Mouse (Mus musculus) kidney, embryonic 15.5 days (tissue): ENCODE measurements around the gene Sdk2. TPM values are rescaled to one million over a fixed set of nuclear protein-coding genes. Genes with fewer than 3 reads are reported as not detected.

Experiments used
- ATAC-seq: fragments of 200-750 bp; cut with Nextera tagmentation; replicated peaks from 2 replicates; pipeline ENCODE4 v1.8.0; 2017; ENCODE audit warnings: moderate TSS enrichment; ENCODE audit not compliant: low FRiP score
- H3K27ac ChIP-seq: fragments of 300-500 bp; sonication (generic); 2 replicates; pipeline ENCODE4 v1.5.1; 2015; ENCODE audit warnings: mild to moderate bottlenecking, inconsistent platforms
- H3K27me3 ChIP-seq: fragments of 300-500 bp; sonication (generic); 2 replicates; pipeline ENCODE4 v1.6.1; 2015; ENCODE audit warnings: inconsistent platforms
- H3K36me3 ChIP-seq: fragments of 300-500 bp; sonication (generic); 2 replicates; pipeline ENCODE4 v1.6.1; 2015; ENCODE audit warnings: inconsistent platforms
- H3K4me1 ChIP-seq: fragments of 300-500 bp; sonication (generic); 2 replicates; pipeline ENCODE4 v1.6.1; 2015; ENCODE audit warnings: inconsistent platforms
- H3K4me2 ChIP-seq: fragments of 300-500 bp; sonication (generic); 2 replicates; pipeline ENCODE4 v1.6.1; 2015; ENCODE audit warnings: moderate library complexity, mild to moderate bottlenecking, inconsistent platforms
- H3K4me3 ChIP-seq: fragments of 300-500 bp; sonication (generic); replicated peaks from 2 replicates; pipeline ENCODE4 v1.5.1; 2015; ENCODE audit warnings: mild to moderate bottlenecking, inconsistent platforms
- H3K9ac ChIP-seq: fragments of 300-500 bp; sonication (generic); 2 replicates; pipeline ENCODE4 v1.6.1; 2015; ENCODE audit warnings: mild to moderate bottlenecking, inconsistent platforms
- H3K9me3 ChIP-seq: fragments of 300-500 bp; sonication (generic); replicated peaks from 2 replicates; pipeline ENCODE4 v1.6.1; 2016; ENCODE audit warnings: inconsistent platforms
- WGBS: fragments of 180-500 bp; shearing (Covaris S2); methylation state at CpG from one replicate; pipeline ENCODE4 v1.1.7; 2015; ENCODE audit warnings: mixed read lengths; 5-methylcytosine and 5-hydroxymethylcytosine counted together
- polyA plus RNA-seq: library from polyadenylated mRNA; unstranded; fragments of >200 nt; fragmentation: Nextera tagmentation; extraction: Ambion mirVana; gene quantifications from 2 replicates; pipeline ENCODE4 v1.2.1, GENCODE M21; 2015

Sdk2 gene
- 3.6 and 4.3 TPM in 2 replicates for polyA plus RNA-seq

GRCm38 (mm10) chr11:114066951-114067762 is at the start of gene Sdk2:
TSS of gene Sdk2 (minus strand) at chr11:114067046.
- ATAC-seq: peak; percentile 71
- no peaks in the 10 kb centered on the region for H3K9me3 ChIP-seq
- peak within 1 kb of the TSS; percentile 90 for H3K27ac ChIP-seq
- WGBS: 2% methylated on average over 43 of the region's 52 CpGs
- H3K9ac ChIP-seq: peak within 1 kb of the TSS; percentile 65
- peak within 1 kb of the TSS; percentile 99 for H3K4me2 ChIP-seq
- no peaks in the 10 kb centered on the region for H3K36me3 ChIP-seq
- H3K4me3 ChIP-seq: peak within 1 kb of the TSS; percentile 63
- peaks cover 78% of the 10 kb centered on the region for H3K27me3 ChIP-seq
- H3K4me1 ChIP-seq: peaks cover 50% of the 10 kb centered on the region

- 81% methylated on average over 13 of the region's 13 CpGs for WGBS
- Histone ChIP-seq H3K4me3 (no peak overlapping the region), H3K27ac (no peak overlapping the region)
These were observed 48.2 kb upstream of the Sdk2 start for GRCm38 (mm10) chr11:114115077-114115476.

GRCm38 (mm10) chr11:114114674-114115073 is 47.8 kb upstream of the Sdk2 start:
- ATAC-seq: no peak
- no peak overlapping the region for H3K9ac ChIP-seq
- no peak overlapping the region for H3K4me3 ChIP-seq
- H3K27me3 ChIP-seq: no peaks in the 10 kb centered on the region
- no peaks in the 10 kb centered on the region for H3K4me1 ChIP-seq
- H3K9me3 ChIP-seq: no peaks in the 10 kb centered on the region
- no peak overlapping the region for H3K4me2 ChIP-seq
- no peaks in the 10 kb centered on the region for H3K36me3 ChIP-seq
- WGBS: 72% methylated on average over 12 of the region's 12 CpGs
- no peak overlapping the region for H3K27ac ChIP-seq

More at GRCm38 (mm10) chr11:114115077-114115476, 48.2 kb upstream of the Sdk2 start:
- no peaks in the 10 kb centered on the region for H3K36me3 ChIP-seq
- H3K9ac ChIP-seq: no peak overlapping the region
- H3K4me1 ChIP-seq: no peaks in the 10 kb centered on the region
- H3K4me2 ChIP-seq: no peak overlapping the region
- no peaks in the 10 kb centered on the region for H3K27me3 ChIP-seq
- H3K9me3 ChIP-seq: no peaks in the 10 kb centered on the region
- no peak for ATAC-seq

GRCm38 (mm10) chr11:114110851-114111250 is 44.0 kb upstream of the Sdk2 start:
- no peak for ATAC-seq
- H3K9ac ChIP-seq: no peak overlapping the region
- WGBS: 50% methylated on average over 3 of the region's 3 CpGs

GRCm38 (mm10) chr11:114093636-114094035 is 26.8 kb upstream of the Sdk2 start:
- WGBS: 23% methylated on average over 7 of the region's 7 CpGs
- Histone ChIP-seq H3K27ac (no peak overlapping the region), H3K4me1 (no peaks in the 10 kb centered on the region), H3K9me3 (no peaks in the 10 kb centered on the region), H3K4me3 (no peak overlapping the region), H3K9ac (no peak overlapping the region), H3K27me3 (no peaks in the 10 kb centered on the region), H3K36me3 (no peaks in the 10 kb centered on the region), H3K4me2 (no peak overlapping the region)
- ATAC-seq: no peak

More at GRCm38 (mm10) chr11:114110851-114111250, 44.0 kb upstream of the Sdk2 start:
- Histone ChIP-seq H3K27ac (no peak overlapping the region), H3K4me2 (no peak overlapping the region), H3K36me3 (no peaks in the 10 kb centered on the region), H3K4me3 (no peak overlapping the region), H3K4me1 (no peaks in the 10 kb centered on the region), H3K27me3 (no peaks in the 10 kb centered on the region), H3K9me3 (no peaks in the 10 kb centered on the region)

- Histone ChIP-seq H3K4me2 (no peak overlapping the region), H3K27ac (no peak overlapping the region), H3K9me3 (no peaks in the 10 kb centered on the region), H3K9ac (no peak overlapping the region), H3K4me1 (no peaks in the 10 kb centered on the region), H3K36me3 (no peaks in the 10 kb centered on the region), H3K27me3 (no peaks in the 10 kb centered on the region), H3K4me3 (no peak overlapping the region)
- 54% methylated on average over 7 of the region's 7 CpGs for WGBS
- no peak for ATAC-seq
These were observed 26.3 kb upstream of the Sdk2 start for GRCm38 (mm10) chr11:114093175-114093574.

GRCm38 (mm10) chr11:114080606-114081005 is 13.8 kb upstream of the Sdk2 start:
- no peak for ATAC-seq

GRCm38 (mm10) chr11:114072644-114073043 is 5.8 kb upstream of the Sdk2 start:
- H3K9me3 ChIP-seq: peaks cover 3% of the 10 kb centered on the region; the same call in 1 of the 2 replicates
- H3K36me3 ChIP-seq: no peaks in the 10 kb centered on the region
- WGBS: 66% methylated on average over 10 of the region's 10 CpGs
- no peak for ATAC-seq
- H3K27me3 ChIP-seq: peaks cover 29% of the 10 kb centered on the region
- peaks cover 12% of the 10 kb centered on the region for H3K4me1 ChIP-seq
- no peak overlapping the region for H3K9ac ChIP-seq
- H3K4me3 ChIP-seq: no peak overlapping the region
- H3K27ac ChIP-seq: no peak overlapping the region
- H3K4me2 ChIP-seq: no peak overlapping the region

More at GRCm38 (mm10) chr11:114080606-114081005, 13.8 kb upstream of the Sdk2 start:
- Histone ChIP-seq H3K4me2 (no peak overlapping the region), H3K4me1 (no peaks in the 10 kb centered on the region), H3K36me3 (no peaks in the 10 kb centered on the region), H3K4me3 (no peak overlapping the region), H3K9ac (no peak overlapping the region), H3K27ac (no peak overlapping the region), H3K9me3 (peaks cover 7% of the 10 kb centered on the region; the same call in 1 of the 2 replicates), H3K27me3 (no peaks in the 10 kb centered on the region)
- WGBS: 70% methylated on average over 9 of the region's 9 CpGs

GRCm38 (mm10) chr11:114071998-114072397 is 5.2 kb upstream of the Sdk2 start:
- Histone ChIP-seq H3K27me3 (peaks cover 33% of the 10 kb centered on the region), H3K4me2 (no peak overlapping the region), H3K4me3 (no peak overlapping the region), H3K9me3 (peaks cover 3% of the 10 kb centered on the region; the same call in 1 of the 2 replicates), H3K27ac (no peak overlapping the region), H3K4me1 (peaks cover 18% of the 10 kb centered on the region), H3K36me3 (no peaks in the 10 kb centered on the region), H3K9ac (no peak overlapping the region)
- ATAC-seq: no peak
- WGBS: 13% methylated on average over 8 of the region's 8 CpGs

GRCm38 (mm10) chr11:114070881-114071280 is 4.0 kb upstream of the Sdk2 start:
- Histone ChIP-seq H3K36me3 (no peaks in the 10 kb centered on the region), H3K27me3 (peaks cover 44% of the 10 kb centered on the region), H3K4me2 (no peak overlapping the region), H3K4me1 (peaks cover 28% of the 10 kb centered on the region), H3K9me3 (peaks cover under 1% of the 10 kb centered on the region; the same call in 1 of the 2 replicates), H3K27ac (no peak overlapping the region), H3K9ac (no peak overlapping the region), H3K4me3 (no peak overlapping the region)
- no peak for ATAC-seq
- 70% methylated on average over 6 of the region's 6 CpGs for WGBS

GRCm38 (mm10) chr11:114070131-114070530 is 3.3 kb upstream of the Sdk2 start:
- H3K4me2 ChIP-seq: no peak overlapping the region
- H3K4me1 ChIP-seq: peaks cover 36% of the 10 kb centered on the region
- WGBS: 71% methylated on average over 8 of the region's 8 CpGs
- H3K9ac ChIP-seq: no peak overlapping the region
- no peak overlapping the region for H3K27ac ChIP-seq
- ATAC-seq: no peak
- peaks cover 52% of the 10 kb centered on the region for H3K27me3 ChIP-seq
- H3K4me3 ChIP-seq: no peak overlapping the region
- no peaks in the 10 kb centered on the region for H3K9me3 ChIP-seq
- no peaks in the 10 kb centered on the region for H3K36me3 ChIP-seq

GRCm38 (mm10) chr11:114068390-114068789 is 1.5 kb upstream of the Sdk2 start:
- Histone ChIP-seq H3K27ac (peak overlapping the region; percentile 38; the same call in 1 of the 2 replicates), H3K9me3 (no peaks in the 10 kb centered on the region), H3K36me3 (no peaks in the 10 kb centered on the region), H3K4me2 (peak overlapping the region; percentile 41), H3K4me1 (peaks cover 48% of the 10 kb centered on the region), H3K9ac (no peak overlapping the region), H3K4me3 (no peak overlapping the region), H3K27me3 (peaks cover 68% of the 10 kb centered on the region)
- 3% methylated on average over 5 of the region's 5 CpGs for WGBS
- ATAC-seq: peak; percentile 55
